Mouse (Mus musculus) limb, embryonic 15.5 days (tissue): ENCODE data around the gene Mrpl35. TPM values are rescaled to one million over a fixed set of nuclear protein-coding genes. Genes with fewer than 3 reads are reported as not detected.

ENCODE experiments used
- polyA plus RNA-seq: library from polyadenylated mRNA; unstranded; fragments of >200 nt; fragmentation: Nextera tagmentation; extraction: Ambion mirVana; gene quantifications from 2 replicates; pipeline ENCODE4 v1.2.1, GENCODE M21; 2015

Mrpl35 gene
- polyA plus RNA-seq, 1 experiment from 2014 or later: 60.0 TPM

Other genes with a start within 250 kb of the Mrpl35 start
- 41.8 and 42.5 TPM in 2 replicates for gene Kdm3a, start 194.0 kb downstream of the Mrpl35 start, polyA plus RNA-seq
- 13.5 and 18.0 TPM in 2 replicates for gene Reep1, start 119.4 kb downstream of the Mrpl35 start, polyA plus RNA-seq
- gene Immt, start 4.4 kb upstream of the Mrpl35 start, polyA plus RNA-seq: 150 and 157 TPM in 2 replicates
- 82.5 and 83.7 TPM in 2 replicates for gene Ptcd3, start 81.8 kb upstream of the Mrpl35 start, polyA plus RNA-seq
- 26.2 and 29.5 TPM in 2 replicates for gene Polr1a, start 82.1 kb upstream of the Mrpl35 start, polyA plus RNA-seq